Mouse (Mus musculus) NIH3T3 (cell line): ENCODE measurements around the gene Tenm2.
A peak's percentile ranks its signal among the peaks of the same experiment; 100 is the strongest.

ENCODE experiments used
- DNase-seq: peaks from one replicate; pipeline ENCODE4 v3.0.0-alpha.2; 2012; ENCODE audit warnings: low read depth

Gene Tenm2

GRCm38 (mm10) chr11:36272149-36272548, 963.6 kb downstream of the Tenm2 start:
- DNase-seq = no peak

GRCm38 (mm10) chr11:36269945-36270344, 965.8 kb downstream of the Tenm2 start:
- no peak for DNase-seq

GRCm38 (mm10) chr11:36264776-36265466, 970.8 kb downstream of the Tenm2 start:
- DNase-seq = no peak

- DNase-seq = no peak
Measured at GRCm38 (mm10) chr11:36263840-36264239, 971.9 kb downstream of the Tenm2 start.

GRCm38 (mm10) chr11:36257187-36257586, 978.6 kb downstream of the Tenm2 start:
- no peak for DNase-seq

- no peak for DNase-seq
Measured at GRCm38 (mm10) chr11:36256747-36257146, 979.0 kb downstream of the Tenm2 start.

GRCm38 (mm10) chr11:36254019-36254418, 981.7 kb downstream of the Tenm2 start:
- no peak for DNase-seq

- DNase-seq = no peak
Measured at GRCm38 (mm10) chr11:36250111-36250510, 985.7 kb downstream of the Tenm2 start.

GRCm38 (mm10) chr11:36246152-36246551, 989.6 kb downstream of the Tenm2 start:
- DNase-seq = peak; percentile 3

- DNase-seq = no peak
Measured at GRCm38 (mm10) chr11:36244491-36244882, 991.3 kb downstream of the Tenm2 start.

GRCm38 (mm10) chr11:36243747-36244490, 991.8 kb downstream of the Tenm2 start:
- no peak for DNase-seq

- DNase-seq = no peak
Measured at GRCm38 (mm10) chr11:36238890-36239289, 996.9 kb downstream of the Tenm2 start.

- DNase-seq = no peak
Measured at GRCm38 (mm10) chr11:36228654-36229053, 1007.1 kb downstream of the Tenm2 start.

GRCm38 (mm10) chr11:36228196-36228595, 1007.6 kb downstream of the Tenm2 start:
- no peak for DNase-seq

GRCm38 (mm10) chr11:36226061-36226460, 1009.7 kb downstream of the Tenm2 start:
- DNase-seq = no peak

- DNase-seq = no peak
Measured at GRCm38 (mm10) chr11:36223716-36224439, 1011.9 kb downstream of the Tenm2 start.

GRCm38 (mm10) chr11:36222071-36222470, 1013.7 kb downstream of the Tenm2 start:
- no peak for DNase-seq

GRCm38 (mm10) chr11:36221271-36221975, 1014.3 kb downstream of the Tenm2 start:
- peak; percentile 72 for DNase-seq

- DNase-seq = peak; percentile 3
Measured at GRCm38 (mm10) chr11:36220651-36221050, 1015.1 kb downstream of the Tenm2 start.

- DNase-seq = no peak
Measured at GRCm38 (mm10) chr11:36219586-36219985, 1016.2 kb downstream of the Tenm2 start.

- DNase-seq = no peak
Measured at GRCm38 (mm10) chr11:36214589-36214988, 1021.2 kb downstream of the Tenm2 start.

- DNase-seq = no peak
Measured at GRCm38 (mm10) chr11:36204381-36204780, 1031.4 kb downstream of the Tenm2 start.
